8 mouse cellular contexts compared by ENCODE assay signal in the genomic region with DNA sequence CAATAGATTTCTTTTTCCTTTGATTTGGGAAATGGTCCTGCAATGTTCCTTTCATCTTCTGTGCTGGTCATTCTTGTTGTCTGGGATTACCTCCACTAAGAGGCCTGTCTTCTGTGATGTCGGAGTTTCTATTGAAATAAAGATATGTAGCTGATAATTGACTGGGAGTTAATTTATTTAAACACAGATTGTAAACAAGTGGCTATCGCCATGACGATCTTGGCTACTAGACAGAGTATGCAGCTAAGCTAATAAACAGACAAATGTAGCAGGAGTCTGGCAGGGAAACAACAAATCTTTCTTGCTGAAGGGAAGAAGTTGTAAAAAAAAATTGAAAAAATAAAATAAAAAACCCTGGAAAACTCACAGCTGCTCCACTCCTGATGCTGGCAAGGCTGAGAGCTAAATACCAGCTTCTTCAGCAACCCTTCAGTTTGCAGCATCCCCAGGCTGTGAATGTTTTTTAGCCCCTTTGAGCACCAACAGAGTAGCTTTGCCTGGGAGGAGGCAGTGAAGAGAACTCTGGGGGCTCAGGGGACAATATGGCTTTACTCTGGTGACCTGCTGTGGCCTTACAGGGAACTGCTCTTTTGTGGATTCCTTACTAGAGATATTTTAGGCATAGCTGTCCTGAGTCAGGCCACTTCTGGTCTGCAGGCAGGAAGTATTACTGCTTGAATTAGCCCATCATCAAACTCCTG.
DNase-seq lines count a peak whose midpoint lies in the region; ATAC-seq lines count a peak whose summit lies in the region.

No protein-coding gene starts in this region.

- H3K27ac ChIP-seq in neural tube, embryonic 15.5 days (replicated peaks) = peak overlapping the region; percentile 38; the same call in 1 of the 2 replicates

- DNase-seq in right cerebral cortex, postnatal 10 days (ENCODE audit: low spot score in 2 of 2) = peak; percentile 26 to 36
- DNase-seq in right cerebral cortex, adult 2 months (ENCODE audit: low spot score in 2 of 2) = no peak
- peak; percentile 36 for DNase-seq in heart, postnatal 4 days
- DNase-seq in kidney, postnatal 36 days = peak; percentile 22 to 24
- no peak for DNase-seq in adrenal gland, adult 8-10 months

- H3K9me3 ChIP-seq in neural tube, embryonic 15.5 days (replicated peaks) = no peaks in the 10 kb centered on the region

- no peak overlapping the region for H3K4me3 ChIP-seq in neural tube, embryonic 15.5 days (replicated peaks)

- no peaks in the 10 kb centered on the region for H3K27me3 ChIP-seq in neural tube, embryonic 15.5 days (replicated peaks)

- H3K36me3 ChIP-seq in neural tube, embryonic 15.5 days = no peaks in the 10 kb centered on the region

- H3K4me1 ChIP-seq in neural tube, embryonic 15.5 days = peaks cover 7% of the 10 kb centered on the region

- WGBS in neural tube, embryonic 15.5 days = 10% methylated on average over 3 of the region's 3 CpGs

- H3K9ac ChIP-seq in neural tube, embryonic 15.5 days (replicated peaks) = no peak overlapping the region

- peak; percentile 69 for ATAC-seq in common myeloid progenitor, adult 5-6 weeks (replicated peaks; ENCODE audit: low read depth, poor library complexity, severe bottlenecking)
- ATAC-seq in neural tube, embryonic 15.5 days (ENCODE audit: low FRiP score) = peak; percentile 59; the same call in 1 of the 2 replicates
- ATAC-seq in erythroid progenitor cell, adult 5-6 weeks (replicated peaks; ENCODE audit: low FRiP score, poor library complexity, severe bottlenecking) = no peak

- no peak overlapping the region for H3K4me2 ChIP-seq in neural tube, embryonic 15.5 days

Comparison
In these comparisons a context has a peak if more than half of its experiments do, and no peak if none do; other contexts are left out.
1. DNase-seq: peak in right cerebral cortex, postnatal 10 days (2 of 2), heart, postnatal 4 days (single experiment) and kidney, postnatal 36 days (2 of 2); none in right cerebral cortex, adult 2 months (0 of 2) and adrenal gland, adult 8-10 months (single experiment).